Mouse (Mus musculus): ENCODE data around the gene Clip1. TPM values are rescaled to one million over a fixed set of nuclear protein-coding genes. Genes with fewer than 3 reads are reported as not detected.

Clip1 gene
- total and polyA plus RNA-seq, 3 experiments = 13.3 to 23.0 TPM; not detected in 1

DNA sequence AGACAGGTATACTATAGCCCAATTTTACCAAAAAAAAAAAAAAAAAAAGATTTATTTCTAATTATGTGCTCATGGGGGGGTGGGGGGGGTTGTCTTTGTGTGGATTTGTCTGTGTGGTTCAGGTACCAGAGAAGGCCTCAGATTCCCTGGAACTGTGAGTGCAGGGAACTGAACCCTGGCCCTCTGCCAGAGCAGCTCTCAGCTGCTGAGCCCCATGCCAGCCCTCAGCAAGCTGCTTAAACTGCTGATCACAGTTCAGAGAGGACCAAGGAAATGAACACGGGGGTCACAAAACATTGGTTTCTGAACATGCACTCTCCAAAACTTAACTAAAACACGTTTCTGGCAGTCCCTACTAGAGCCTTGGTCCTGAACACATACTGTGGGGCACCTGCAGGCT, 128.0 kb downstream of the Clip1 start:
- Histone ChIP-seq H3K27me3 (ENCODE audit: control insufficient read depth in 1 of 2, insufficient read depth in 2 of 2, low read length in 2 of 2) (no peaks in the 10 kb centered on the region), H3K36me3 (ENCODE audit: control insufficient read depth in 1 of 2, insufficient read depth in 2 of 2, low read length in 2 of 2) (peaks cover 0 to 2% of the 10 kb centered on the region in 2 experiments; a peak in 2 of 4 replicates), H3K9me3 (replicated peaks; ENCODE audit: insufficient read depth, low read length) (no peaks in the 10 kb centered on the region), H3K27ac (ENCODE audit: control insufficient read depth, low read depth, low read length) (no peak overlapping the region), H3K9ac (ENCODE audit: control insufficient read depth, low read depth, low read length, poor library complexity, severe bottlenecking) (no peak overlapping the region), H3K4me1 (ENCODE audit: control insufficient read depth in 1 of 2, insufficient read depth in 2 of 2, low read length in 2 of 2) (no peaks in the 10 kb centered on the region), H3K79me2 (ENCODE audit: control insufficient read depth, insufficient read depth, low read length, poor library complexity) (no peaks in the 10 kb centered on the region), H3K4me3 (ENCODE audit: control insufficient read depth in 1 of 2, insufficient read depth in 1 of 2, low read depth in 2 of 2, low read length in 2 of 2) (no peak overlapping the region)
- TF ChIP-seq BHLHE40 (IDR thresholded peaks at IDR 0.05; ENCODE audit: borderline replicate concordance, low read depth, low read length) = no peak
- no peak for TF ChIP-seq USF2 (IDR thresholded peaks at IDR 0.05; ENCODE audit: borderline replicate concordance in 1 of 2, insufficient read depth in 1 of 2, low read depth in 1 of 2, low read length in 2 of 2)
- no peak for TF ChIP-seq GATA1 (IDR thresholded peaks at IDR 0.05; ENCODE audit: low read depth, low read length)
- no peak for TF ChIP-seq MEF2A (IDR thresholded peaks at IDR 0.05; ENCODE audit: extremely low read depth, insufficient replicate concordance, low read depth, low read length, poor library complexity, severe bottlenecking)
- no peak for TF ChIP-seq MYB (IDR thresholded peaks at IDR 0.05; ENCODE audit: low read depth, low read length)
- TF ChIP-seq ZC3H11A (IDR thresholded peaks at IDR 0.05; ENCODE audit: low read depth, low read length) = no peak
- TF ChIP-seq ZMIZ1 (IDR thresholded peaks at IDR 0.05; ENCODE audit: low read depth, low read length) = no peak
- no peak for TF ChIP-seq CTCF (IDR thresholded peaks at IDR 0.05 in 2 of 3, conservative IDR thresholded peaks at IDR 0.05 in 1 of 3; ENCODE audit: control insufficient read depth in 1 of 3, insufficient read depth in 1 of 3, low read depth in 2 of 3, low read length in 3 of 3, poor library complexity in 1 of 3, severe bottlenecking in 1 of 3)
- TF ChIP-seq MAZ (IDR thresholded peaks at IDR 0.05; ENCODE audit: low read depth, low read length) = no peak
- TF ChIP-seq MAX (IDR thresholded peaks at IDR 0.05; ENCODE audit: low read length) = no peak
- no peak for DNase-seq (ENCODE audit: low read depth, low spot score)

DNA sequence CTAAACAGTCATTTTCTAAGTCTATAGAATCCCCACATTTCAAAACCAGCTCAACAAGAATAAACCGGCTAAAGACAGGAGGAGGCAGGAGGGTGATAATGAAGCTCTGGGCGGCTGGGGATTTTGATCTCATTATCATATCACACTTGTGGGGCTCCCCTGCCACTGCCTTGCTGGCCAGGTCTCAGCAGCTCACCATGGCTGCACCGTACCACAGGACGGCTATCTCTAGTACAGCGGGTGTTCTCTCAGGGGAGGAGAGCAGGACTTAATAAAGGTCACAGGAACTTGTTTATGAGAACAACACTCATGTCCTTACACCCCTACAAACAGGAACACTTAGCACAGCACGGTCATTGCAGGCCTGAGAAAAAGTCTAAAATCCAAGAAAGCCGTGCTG, 128.7 kb downstream of the Clip1 start:
- Histone ChIP-seq H3K9ac (ENCODE audit: control insufficient read depth, low read depth, low read length, poor library complexity, severe bottlenecking) (no peak overlapping the region), H3K27me3 (ENCODE audit: control insufficient read depth in 1 of 2, insufficient read depth in 2 of 2, low read length in 2 of 2) (no peaks in the 10 kb centered on the region), H3K27ac (ENCODE audit: control insufficient read depth, low read depth, low read length) (no peak overlapping the region), H3K9me3 (replicated peaks; ENCODE audit: insufficient read depth, low read length) (no peaks in the 10 kb centered on the region), H3K36me3 (ENCODE audit: control insufficient read depth in 1 of 2, insufficient read depth in 2 of 2, low read length in 2 of 2) (peaks cover 0 to 2% of the 10 kb centered on the region in 2 experiments; a peak in 2 of 4 replicates), H3K79me2 (ENCODE audit: control insufficient read depth, insufficient read depth, low read length, poor library complexity) (no peaks in the 10 kb centered on the region), H3K4me1 (ENCODE audit: control insufficient read depth in 1 of 2, insufficient read depth in 2 of 2, low read length in 2 of 2) (no peaks in the 10 kb centered on the region), H3K4me3 (ENCODE audit: control insufficient read depth in 1 of 2, insufficient read depth in 1 of 2, low read depth in 2 of 2, low read length in 2 of 2) (no peak overlapping the region)
- no peak for DNase-seq (ENCODE audit: low read depth, low spot score)
- TF ChIP-seq ZC3H11A (IDR thresholded peaks at IDR 0.05; ENCODE audit: low read depth, low read length) (no peak), GATA1 (IDR thresholded peaks at IDR 0.05; ENCODE audit: low read depth, low read length) (no peak), RAD21 (IDR thresholded peaks at IDR 0.05; ENCODE audit: low read depth, low read length) (no peak), ZNF384 (IDR thresholded peaks at IDR 0.05; ENCODE audit: low read depth, low read length) (no peak), MYB (IDR thresholded peaks at IDR 0.05; ENCODE audit: low read depth, low read length) (no peak), POLR2AphosphoS2 (IDR thresholded peaks at IDR 0.05; ENCODE audit: low read length) (no peak), EP300 (IDR thresholded peaks at IDR 0.05; ENCODE audit: low read depth in 1 of 2, low read length in 2 of 2) (no peak), CTCF (IDR thresholded peaks at IDR 0.05 in 2 of 3, conservative IDR thresholded peaks at IDR 0.05 in 1 of 3; ENCODE audit: control insufficient read depth in 1 of 3, insufficient read depth in 1 of 3, low read depth in 2 of 3, low read length in 3 of 3, poor library complexity in 1 of 3, severe bottlenecking in 1 of 3) (no peak)

All from MEL (cell line).